Mouse (Mus musculus) CH12F3 (cell line): Measurements from ENCODE around the gene Slc22a8.

Experiments used
- in situ Hi-C: fragments of 300-500 bp; cut with MboI; formaldehyde crosslinking; loops from 2 replicates; pipeline ENCODE4 v1.14.3; 2020; ENCODE audit warnings: low sequenced_read_pairs

The Slc22a8 gene

DNA sequence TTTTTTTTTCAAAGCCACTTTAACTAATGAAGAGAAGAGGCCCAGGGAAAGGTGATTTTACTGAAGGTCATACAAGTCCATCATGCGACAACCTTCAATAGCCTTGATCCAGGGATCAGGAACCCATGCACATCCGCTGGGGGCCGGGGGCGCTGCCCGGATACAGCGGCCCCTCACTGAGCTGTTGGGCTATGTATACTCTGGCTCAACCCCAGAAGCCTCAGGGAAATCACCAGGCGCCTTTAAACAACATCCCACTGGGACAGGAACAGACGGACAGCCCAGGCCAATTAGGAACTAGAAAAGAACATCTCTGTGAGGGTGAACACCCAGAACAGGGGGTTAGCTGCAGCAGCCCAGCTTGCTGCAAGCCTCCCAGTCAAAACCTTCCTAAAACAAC, at the start of gene Slc22a8:
Gene Slc22a8, plus strand, starts transcription at position 301 of the 400 bp plus-strand sequence.
- in situ Hi-C loops: no loop called here

DNA sequence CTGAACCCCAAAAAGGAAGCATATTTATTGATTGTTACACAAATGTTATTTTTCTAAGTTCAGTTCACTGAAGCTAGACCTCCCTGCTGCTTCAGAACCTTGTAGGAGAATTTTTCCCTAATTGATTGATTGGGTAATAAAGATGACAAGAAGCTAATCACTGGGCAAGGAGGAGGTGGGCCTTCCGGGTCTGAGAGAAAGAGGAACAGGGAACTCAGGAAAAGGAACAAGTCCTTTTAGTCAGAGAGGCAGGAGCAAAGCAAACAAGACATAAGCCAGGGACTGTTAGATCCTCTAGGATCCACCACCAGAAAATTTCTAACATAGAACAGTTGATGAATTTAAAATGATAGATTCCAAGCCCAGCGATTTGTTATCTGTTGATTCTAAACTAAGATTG, 32.2 kb upstream of the Slc22a8 start:
- in situ Hi-C loops: no loop called here

GRCm38 (mm10) chr19:8564021-8564420, 27.0 kb upstream of the Slc22a8 start:
- in situ Hi-C loops: no loop called here

DNA sequence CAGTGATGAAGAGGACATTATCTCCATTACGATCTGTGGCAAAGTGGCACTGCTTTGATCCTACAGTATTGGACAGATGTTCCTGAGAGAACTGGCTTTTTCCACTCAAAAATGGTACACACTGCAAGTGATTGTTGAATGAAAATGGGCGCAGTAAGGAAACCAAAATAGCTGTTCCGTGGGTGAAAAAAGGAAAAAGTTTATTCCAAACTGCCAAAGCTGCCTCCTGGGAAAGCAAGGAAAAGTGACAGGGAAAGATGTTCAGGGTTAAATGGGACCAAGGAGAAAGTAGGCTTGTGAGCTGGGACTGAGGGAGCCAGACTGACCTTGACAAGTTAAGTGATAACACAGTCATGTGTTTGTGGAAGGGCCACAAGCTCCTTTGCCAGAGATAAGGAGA, 26.6 kb upstream of the Slc22a8 start:
- in situ Hi-C loops: no loop called here

- in situ Hi-C loops: no loop called here
These were observed 25.8 kb upstream of the Slc22a8 start for GRCm38 (mm10) chr19:8565262-8565661.

DNA sequence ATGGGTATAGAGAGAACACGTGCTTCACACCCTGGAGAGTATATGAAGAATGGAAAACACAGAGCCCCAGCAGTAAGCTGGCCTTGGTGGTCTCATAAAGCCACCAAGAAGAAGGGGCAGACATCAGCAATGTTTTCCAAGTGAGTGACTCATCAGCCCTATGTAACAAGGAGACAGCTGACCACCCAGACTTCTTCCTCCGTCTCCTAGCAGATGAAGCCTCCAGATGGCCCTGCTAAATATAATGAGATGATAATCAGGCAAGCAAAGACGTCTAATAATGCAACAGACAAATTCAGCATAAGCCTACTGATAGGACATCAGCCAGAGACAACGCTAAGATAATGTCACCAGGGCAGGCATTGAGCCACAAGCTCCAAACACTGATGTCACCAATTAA, 25.1 kb upstream of the Slc22a8 start:
- in situ Hi-C loops: no loop called here

GRCm38 (mm10) chr19:8567104-8567880, 23.8 kb upstream of the Slc22a8 start:
- in situ Hi-C loops: no loop called here

DNA sequence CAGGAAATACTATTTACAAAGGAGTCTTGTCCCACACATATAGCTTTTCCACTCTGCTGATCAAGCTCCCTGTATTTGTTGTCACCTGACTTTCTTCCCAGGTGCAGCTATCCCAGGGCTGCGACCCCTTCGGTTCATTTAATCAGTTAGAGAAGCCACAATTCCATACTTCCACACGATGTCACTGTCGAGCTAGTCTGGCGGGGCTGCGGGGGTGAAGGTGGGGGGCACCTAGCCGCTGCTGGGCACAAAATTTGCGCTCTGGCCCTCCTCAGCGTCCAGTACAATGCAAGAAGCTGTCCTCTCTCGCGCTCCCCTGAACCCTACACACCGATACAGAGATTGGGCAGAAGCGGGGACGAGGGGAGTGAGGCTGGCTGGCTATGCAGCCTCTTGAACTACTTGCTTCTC, 21.6 kb upstream of the Slc22a8 start:
- in situ Hi-C loops: no loop called here

GRCm38 (mm10) chr19:8570341-8571040, 20.6 kb upstream of the Slc22a8 start:
- in situ Hi-C loops: no loop called here

GRCm38 (mm10) chr19:8571746-8572145, 19.3 kb upstream of the Slc22a8 start:
- in situ Hi-C loops: no loop called here

DNA sequence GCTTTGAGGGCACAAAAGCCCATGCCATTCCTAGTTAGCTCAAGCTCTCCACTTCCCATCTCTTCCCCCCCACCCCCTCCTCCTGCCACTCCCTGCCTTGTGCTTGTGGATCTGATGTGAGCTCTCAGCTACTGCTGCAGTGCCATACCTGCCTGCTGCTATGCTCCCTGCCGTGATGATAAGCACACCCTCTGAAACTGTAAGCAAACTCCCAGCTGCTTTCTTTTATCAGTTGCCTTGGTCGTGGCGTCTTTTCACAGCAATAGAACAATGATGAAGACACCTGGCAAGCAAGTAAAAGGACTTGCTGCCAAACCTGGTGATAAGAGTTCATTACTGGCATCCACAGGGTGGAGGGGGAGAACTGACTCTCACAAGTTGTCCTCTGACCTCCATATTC, 18.6 kb upstream of the Slc22a8 start:
- in situ Hi-C loops: no loop called here

DNA sequence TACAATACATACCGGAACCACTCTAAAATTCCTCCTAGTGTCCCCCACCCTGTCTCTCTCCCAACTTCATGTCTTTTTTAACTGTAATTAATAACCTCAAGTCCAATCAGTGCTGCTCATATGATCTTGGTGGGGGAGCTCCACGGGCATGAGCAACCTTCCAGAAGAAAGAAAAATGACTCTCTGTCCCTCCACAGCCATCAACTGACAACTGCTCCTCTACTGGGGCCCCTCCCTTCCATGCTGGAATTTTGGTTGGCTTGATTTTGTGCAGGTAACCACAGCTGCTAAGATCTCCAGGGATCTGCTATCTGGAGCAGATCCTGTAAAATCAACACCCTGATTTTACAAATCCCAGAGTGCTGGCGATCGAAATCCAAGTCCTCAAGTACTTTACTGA, 13.6 kb upstream of the Slc22a8 start:
- in situ Hi-C loops: loop anchor here (5.0 kb wide), 1 partner anchor 110 kb away; no protein-coding TSS in a partner anchor

DNA sequence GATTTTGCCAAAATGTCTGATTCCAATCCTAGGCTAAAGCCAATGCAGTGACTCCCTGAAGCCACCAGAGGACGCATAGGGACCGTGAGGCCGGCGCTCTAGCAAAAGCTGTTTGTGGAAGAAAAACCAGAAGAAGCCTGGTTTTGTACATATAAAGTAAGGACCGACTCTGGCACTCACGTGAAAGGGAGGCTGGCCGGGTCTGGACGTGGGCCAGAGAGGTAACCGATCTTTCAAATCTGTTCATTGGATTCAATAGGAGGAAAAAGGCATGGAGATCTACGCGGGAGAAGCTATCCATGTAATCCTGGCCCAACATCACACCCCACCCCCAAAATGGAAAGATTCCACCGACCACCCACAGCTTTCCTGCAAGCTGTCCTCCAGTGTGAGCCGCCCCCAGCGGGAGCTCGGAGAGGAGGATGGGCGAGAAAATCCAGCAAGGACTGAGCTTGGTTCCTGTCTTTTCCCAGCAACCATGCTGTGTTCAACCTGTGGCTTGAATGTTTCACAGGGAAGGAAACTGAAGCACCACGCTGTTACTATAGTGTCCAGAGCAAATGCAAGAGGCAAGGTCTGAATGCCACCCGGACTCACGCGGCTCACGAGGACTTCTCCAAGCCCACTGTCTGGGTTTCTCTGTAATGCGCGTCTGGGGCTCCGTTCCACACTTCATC, 12.6 kb upstream of the Slc22a8 start:
- in situ Hi-C loops: loop anchor here (5.0 kb wide), 1 partner anchor 109 kb away; no protein-coding TSS in a partner anchor

- in situ Hi-C loops: loop anchor here (5.0 kb wide), 1 partner anchor 108 kb away; no protein-coding TSS in a partner anchor
These were observed 12.1 kb upstream of the Slc22a8 start for GRCm38 (mm10) chr19:8578970-8579342.

DNA sequence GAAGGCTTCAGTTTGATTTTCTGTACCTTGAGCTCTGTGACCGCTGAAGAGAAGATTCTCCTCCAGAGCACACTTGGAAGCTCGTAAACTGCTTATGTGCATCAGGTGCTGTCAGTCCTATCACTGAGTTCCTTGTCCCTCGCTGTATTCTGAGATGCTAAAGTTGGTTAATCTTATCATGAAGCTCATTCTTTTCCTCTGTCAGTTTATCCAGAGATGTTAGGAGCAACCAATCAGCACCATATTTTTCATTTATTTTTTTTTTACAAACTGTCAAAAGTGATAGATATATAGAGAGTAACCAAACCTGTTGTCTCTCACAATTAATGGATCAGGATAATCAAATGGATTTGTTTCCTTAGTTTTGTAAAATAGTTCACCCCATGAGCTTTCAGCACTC, 5.8 kb upstream of the Slc22a8 start:
- in situ Hi-C loops: no loop called here

DNA sequence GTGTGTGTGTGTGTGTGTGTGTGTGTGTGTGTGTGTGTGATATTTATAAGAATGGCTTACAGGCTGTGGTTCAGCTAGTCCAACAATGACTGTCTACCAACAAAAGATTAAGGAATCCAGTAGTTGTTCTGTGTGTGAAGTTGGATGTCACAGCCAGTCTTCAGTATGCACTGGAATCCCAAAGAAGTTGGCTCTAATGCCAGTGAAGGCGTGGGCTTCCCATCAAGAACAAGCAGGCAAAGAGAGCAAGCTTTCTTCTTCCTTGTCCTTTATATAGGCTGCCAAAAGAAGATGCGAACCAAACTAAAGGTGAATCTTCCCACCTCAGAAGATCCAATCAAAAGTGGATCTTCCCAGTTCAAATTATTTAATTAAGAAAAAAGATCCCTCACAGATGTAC, 5.2 kb upstream of the Slc22a8 start:
- in situ Hi-C loops: no loop called here

- in situ Hi-C loops: no loop called here
These were observed 4.7 kb upstream of the Slc22a8 start for GRCm38 (mm10) chr19:8586350-8586749.

DNA sequence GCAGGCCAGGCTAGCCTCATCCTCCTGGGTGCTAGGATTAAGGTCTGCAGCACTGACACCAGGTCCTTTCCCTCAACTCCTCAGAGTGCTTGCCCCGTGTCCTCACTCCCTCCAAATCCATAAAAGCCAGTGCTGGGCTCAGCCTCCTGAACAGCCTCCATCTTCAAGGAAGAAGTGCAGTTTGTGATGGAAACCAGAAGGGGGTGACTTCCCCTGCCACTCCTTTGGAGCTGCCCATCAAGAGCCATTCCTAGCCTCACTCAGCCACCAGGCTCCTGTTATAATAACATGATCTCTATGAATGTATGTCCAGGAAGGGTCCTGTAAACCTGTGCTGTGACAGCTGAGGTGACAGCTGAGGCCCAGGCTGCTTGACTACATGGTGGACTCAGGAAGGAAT, 3.7 kb upstream of the Slc22a8 start:
- in situ Hi-C loops: no loop called here

GRCm38 (mm10) chr19:8592155-8592554, 1.1 kb downstream of the Slc22a8 start:
- in situ Hi-C loops: no loop called here

DNA sequence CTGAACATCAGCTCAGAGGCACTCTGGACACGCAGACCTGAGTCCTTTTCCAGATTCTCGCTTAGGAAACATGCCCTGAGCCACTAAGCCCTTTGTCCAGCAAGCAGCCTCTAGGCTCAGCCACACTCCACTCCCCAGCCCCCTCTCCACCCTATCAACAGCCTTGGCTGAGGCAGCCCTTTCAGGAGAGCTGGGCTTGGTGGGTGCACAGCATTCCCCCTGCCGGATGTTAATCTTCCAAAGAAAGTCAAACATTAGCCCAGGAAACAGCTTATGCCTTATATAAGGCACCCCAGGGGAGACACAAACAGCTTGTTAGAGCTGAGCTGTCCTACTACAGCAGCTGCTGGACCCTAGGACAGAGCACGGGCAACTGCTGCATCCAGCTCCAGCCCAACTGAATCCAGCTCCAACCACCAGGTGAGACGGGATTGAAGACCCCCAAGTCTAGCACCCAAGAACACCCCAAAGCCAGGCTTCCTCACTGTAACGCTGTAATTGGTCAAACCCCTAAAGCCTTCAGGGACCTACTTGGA, 1.9 kb downstream of the Slc22a8 start:
- in situ Hi-C loops: no loop called here

GRCm38 (mm10) chr19:8593833-8594232, 2.8 kb downstream of the Slc22a8 start:
- in situ Hi-C loops: no loop called here
